Mouse (Mus musculus): ENCODE measurements at regions not wholly inside any gene's neighbourhood (a gene's known extent, or its start where the extent isn't known, plus 50 kb on each side); places are given as distances from the start of the nearest gene placed in this dataset.

GRCm38 (mm10) chr1:137838357-137838756 lies 337.2 kb downstream of the Ptprc start:
- Histone ChIP-seq H3K9ac (ENCODE audit: low read depth, low read length) (no peak overlapping the region), H3K4me3 (no peak overlapping the region), H3K36me3 (ENCODE audit: control insufficient read depth, insufficient read depth, low read length) (no peaks in the 10 kb centered on the region), H3K79me2 (replicated peaks; ENCODE audit: control insufficient read depth, insufficient read depth, low read length) (no peaks in the 10 kb centered on the region), H3K4me1 (ENCODE audit: control insufficient read depth, insufficient read depth, low read length) (no peaks in the 10 kb centered on the region; the same call in 1 of the 2 replicates), H3K27me3 (ENCODE audit: control insufficient read depth, insufficient read depth, low read length) (no peaks in the 10 kb centered on the region), H3K27ac (no peak overlapping the region)
- intact Hi-C loops (cut with DNase I) = no loop called here
- WGBS = 63% methylated on average over 8 of the region's 8 CpGs
- DNase-seq = no peak
- no peak for TF ChIP-seq CTCF (IDR thresholded peaks at IDR 0.05)
- no peak for TF ChIP-seq EP300 (IDR thresholded peaks at IDR 0.05; ENCODE audit: insufficient read depth, low read depth, low read length)
- TF ChIP-seq POLR2A (IDR thresholded peaks at IDR 0.05; ENCODE audit: insufficient read depth, low read depth, low read length) = no peak

GRCm38 (mm10) chr1:137833535-137833934 lies 342.0 kb downstream of the Ptprc start:
- DNase-seq = no peak
- Histone ChIP-seq H3K4me3 (no peak overlapping the region), H3K9ac (ENCODE audit: low read depth, low read length) (no peak overlapping the region), H3K36me3 (ENCODE audit: control insufficient read depth, insufficient read depth, low read length) (peaks cover 3% of the 10 kb centered on the region), H3K4me1 (ENCODE audit: control insufficient read depth, insufficient read depth, low read length) (no peaks in the 10 kb centered on the region; the same call in 1 of the 2 replicates), H3K27ac (no peak overlapping the region), H3K27me3 (ENCODE audit: control insufficient read depth, insufficient read depth, low read length) (no peaks in the 10 kb centered on the region), H3K79me2 (replicated peaks; ENCODE audit: control insufficient read depth, insufficient read depth, low read length) (no peaks in the 10 kb centered on the region)
- 74% methylated on average over 3 of the region's 3 CpGs for WGBS
- no peak for TF ChIP-seq CTCF (IDR thresholded peaks at IDR 0.05)
- TF ChIP-seq EP300 (IDR thresholded peaks at IDR 0.05; ENCODE audit: insufficient read depth, low read depth, low read length) = no peak
- TF ChIP-seq POLR2A (IDR thresholded peaks at IDR 0.05; ENCODE audit: insufficient read depth, low read depth, low read length) = no peak
- intact Hi-C loops (cut with DNase I) = loop anchor here (5.0 kb wide), 1 partner anchor 64 kb away; no protein-coding TSS in a partner anchor

DNA sequence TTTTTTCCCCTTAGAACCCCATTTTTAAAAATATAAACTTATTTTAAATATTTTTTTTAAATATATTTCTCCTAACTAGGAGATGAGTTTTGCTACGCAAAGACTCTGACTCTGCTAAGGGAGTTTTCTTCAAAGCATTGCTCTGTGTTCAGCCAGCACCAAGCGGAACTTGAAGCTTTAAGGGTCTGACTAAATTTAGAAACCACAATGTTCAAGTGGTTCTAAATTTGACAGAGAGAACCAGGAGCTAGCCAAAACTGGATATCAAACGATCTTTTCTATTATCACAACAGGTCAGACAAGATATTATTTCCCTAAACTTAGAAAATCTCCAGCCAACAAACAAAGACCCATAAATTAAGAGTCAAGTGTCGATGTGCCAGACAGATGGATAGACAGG lies 344.2 kb downstream of the Ptprc start:
- Histone ChIP-seq H3K27me3 (ENCODE audit: control insufficient read depth, insufficient read depth, low read length) (no peaks in the 10 kb centered on the region), H3K27ac (peak overlapping the region; percentile 2), H3K4me3 (no peak overlapping the region), H3K9ac (ENCODE audit: low read depth, low read length) (no peak overlapping the region), H3K4me1 (ENCODE audit: control insufficient read depth, insufficient read depth, low read length) (no peaks in the 10 kb centered on the region; the same call in 1 of the 2 replicates), H3K79me2 (replicated peaks; ENCODE audit: control insufficient read depth, insufficient read depth, low read length) (no peaks in the 10 kb centered on the region), H3K36me3 (ENCODE audit: control insufficient read depth, insufficient read depth, low read length) (peaks cover 3% of the 10 kb centered on the region)
- 41% methylated on average over 4 of the region's 4 CpGs for WGBS
- intact Hi-C loops (cut with DNase I) = loop anchor here (5.0 kb wide), 1 partner anchor 66 kb away; no protein-coding TSS in a partner anchor
- DNase-seq = no peak
- TF ChIP-seq POLR2A (IDR thresholded peaks at IDR 0.05; ENCODE audit: insufficient read depth, low read depth, low read length) = no peak
- no peak for TF ChIP-seq CTCF (IDR thresholded peaks at IDR 0.05)
- TF ChIP-seq EP300 (IDR thresholded peaks at IDR 0.05; ENCODE audit: insufficient read depth, low read depth, low read length) = no peak

DNA sequence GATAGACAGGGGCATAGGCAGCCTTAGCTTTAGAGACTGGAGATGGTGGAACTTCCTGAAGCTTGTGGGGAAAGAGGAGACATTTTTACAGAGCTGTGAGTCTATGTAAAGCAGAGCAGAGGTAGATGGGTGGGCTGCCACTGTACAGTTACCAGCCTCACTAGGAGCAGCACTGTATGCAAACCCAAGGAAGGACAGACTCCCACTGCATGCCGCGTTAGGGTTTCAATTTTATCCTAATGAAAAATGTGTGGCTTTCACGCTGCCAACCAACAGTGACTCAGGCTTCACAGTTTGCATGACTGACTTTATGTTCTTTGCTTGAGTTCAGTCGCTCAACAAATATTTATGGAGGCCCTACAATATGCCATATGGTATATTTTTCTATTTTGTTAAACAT lies 348.1 kb downstream of the Ptprc start:
- TF ChIP-seq CTCF (IDR thresholded peaks at IDR 0.05) = no peak
- TF ChIP-seq POLR2A (IDR thresholded peaks at IDR 0.05; ENCODE audit: insufficient read depth, low read depth, low read length) = no peak
- TF ChIP-seq EP300 (IDR thresholded peaks at IDR 0.05; ENCODE audit: insufficient read depth, low read depth, low read length) = no peak
- Histone ChIP-seq H3K4me1 (ENCODE audit: control insufficient read depth, insufficient read depth, low read length) (no peaks in the 10 kb centered on the region; the same call in 1 of the 2 replicates), H3K27me3 (ENCODE audit: control insufficient read depth, insufficient read depth, low read length) (no peaks in the 10 kb centered on the region), H3K36me3 (ENCODE audit: control insufficient read depth, insufficient read depth, low read length) (peaks cover 3% of the 10 kb centered on the region), H3K27ac (no peak overlapping the region), H3K79me2 (replicated peaks; ENCODE audit: control insufficient read depth, insufficient read depth, low read length) (no peaks in the 10 kb centered on the region), H3K9ac (ENCODE audit: low read depth, low read length) (no peak overlapping the region), H3K4me3 (no peak overlapping the region)
- intact Hi-C loops (cut with DNase I) = no loop called here
- 93% methylated on average over 4 of the region's 4 CpGs for WGBS
- no peak for DNase-seq

DNA sequence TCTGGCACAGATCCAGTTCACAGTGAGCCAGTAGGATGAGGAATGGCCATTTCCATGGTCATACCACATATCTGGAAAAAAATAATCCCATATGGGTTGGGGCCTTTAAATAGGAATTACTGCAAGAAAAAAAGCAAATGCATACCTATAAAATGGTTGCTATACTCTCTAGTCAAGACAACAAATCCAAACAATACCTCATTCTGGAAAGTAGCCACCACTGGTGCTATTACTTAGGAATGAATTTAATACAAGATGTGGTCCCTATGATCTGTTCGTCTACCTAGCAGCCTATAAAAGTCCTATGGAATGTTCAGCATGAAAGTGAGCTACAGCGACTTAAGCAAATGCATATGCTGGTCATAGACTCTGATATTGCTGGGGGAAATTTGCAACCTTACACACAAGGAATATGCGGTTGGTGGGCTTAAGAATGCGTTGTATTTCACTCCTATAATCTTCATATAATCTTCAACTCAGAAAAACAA lies 360.1 kb downstream of the Ptprc start:
- no peaks in the 10 kb centered on the region for H3K79me2 ChIP-seq (replicated peaks; ENCODE audit: control insufficient read depth, insufficient read depth, low read length)
- WGBS = 95% methylated on average over 4 of the region's 4 CpGs
- no peak overlapping the region for H3K4me3 ChIP-seq
- no peak for TF ChIP-seq CTCF (IDR thresholded peaks at IDR 0.05)
- TF ChIP-seq EP300 (IDR thresholded peaks at IDR 0.05; ENCODE audit: insufficient read depth, low read depth, low read length) = no peak
- no peak for TF ChIP-seq POLR2A (IDR thresholded peaks at IDR 0.05; ENCODE audit: insufficient read depth, low read depth, low read length)
- DNase-seq = no peak
- no peak overlapping the region for H3K27ac ChIP-seq
- no peak overlapping the region for H3K9ac ChIP-seq (ENCODE audit: low read depth, low read length)
- H3K36me3 ChIP-seq (ENCODE audit: control insufficient read depth, insufficient read depth, low read length) = no peaks in the 10 kb centered on the region
- H3K27me3 ChIP-seq (ENCODE audit: control insufficient read depth, insufficient read depth, low read length) = no peaks in the 10 kb centered on the region
- H3K4me1 ChIP-seq (ENCODE audit: control insufficient read depth, insufficient read depth, low read length) = no peaks in the 10 kb centered on the region
- intact Hi-C loops (cut with DNase I) = no loop called here

DNA sequence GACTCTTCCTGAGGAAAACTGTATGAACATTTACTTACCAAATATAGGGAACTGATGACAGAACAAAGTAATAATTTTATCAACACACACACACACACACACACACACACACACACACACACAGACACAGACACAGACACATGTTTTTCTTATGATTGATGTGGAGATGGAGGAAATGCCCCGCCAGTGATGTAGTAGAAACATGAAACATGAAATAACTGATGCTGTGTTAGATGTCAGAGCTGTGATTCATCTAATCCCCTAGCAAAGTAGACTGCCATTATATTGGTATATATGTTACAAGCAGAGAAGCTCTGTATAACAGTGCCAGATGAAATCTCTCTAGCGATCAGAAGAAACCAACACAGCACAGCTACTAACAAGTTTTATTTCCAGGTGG lies 361.0 kb downstream of the Ptprc start:
- intact Hi-C loops (cut with DNase I) = no loop called here

More for the DNA sequence above, 361.0 kb downstream of the Ptprc start:
- Histone ChIP-seq H3K4me3 (no peak overlapping the region), H3K36me3 (ENCODE audit: control insufficient read depth, insufficient read depth, low read length) (no peaks in the 10 kb centered on the region), H3K9ac (ENCODE audit: low read depth, low read length) (no peak overlapping the region), H3K27ac (no peak overlapping the region), H3K79me2 (replicated peaks; ENCODE audit: control insufficient read depth, insufficient read depth, low read length) (no peaks in the 10 kb centered on the region), H3K27me3 (ENCODE audit: control insufficient read depth, insufficient read depth, low read length) (no peaks in the 10 kb centered on the region), H3K4me1 (ENCODE audit: control insufficient read depth, insufficient read depth, low read length) (no peaks in the 10 kb centered on the region)
- DNase-seq = no peak
- no peak for TF ChIP-seq POLR2A (IDR thresholded peaks at IDR 0.05; ENCODE audit: insufficient read depth, low read depth, low read length)
- TF ChIP-seq EP300 (IDR thresholded peaks at IDR 0.05; ENCODE audit: insufficient read depth, low read depth, low read length) = no peak
- TF ChIP-seq CTCF (IDR thresholded peaks at IDR 0.05) = no peak
- WGBS = 88% methylated on average over 2 of the region's 2 CpGs
